Mouse (Mus musculus): ENCODE results near the gene Cbfa2t2. TPM values are rescaled to one million over a fixed set of nuclear protein-coding genes. Genes with fewer than 3 reads are reported as not detected.

The Cbfa2t2 gene
- polyA plus RNA-seq, 1 experiment, result 5.1 TPM

DNA sequence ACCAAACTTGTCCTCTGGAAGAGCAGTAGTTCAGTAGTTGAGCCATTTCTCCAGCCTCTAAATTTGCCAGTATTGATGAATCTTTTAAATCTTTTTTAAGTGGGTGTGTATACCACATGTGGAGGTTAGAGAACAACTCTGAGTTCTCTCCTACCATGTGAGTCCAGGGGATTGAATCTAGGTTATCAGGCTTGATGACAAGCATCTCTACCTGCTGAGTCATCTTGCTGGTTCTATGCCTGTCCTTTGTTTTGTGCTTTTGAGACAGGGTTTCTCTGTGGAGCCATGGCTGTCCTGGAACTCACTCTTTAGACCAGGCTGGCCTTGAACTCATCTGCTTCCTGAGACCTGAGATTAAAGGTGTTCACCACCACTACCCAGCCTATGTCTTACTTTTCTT, 12.4 kb downstream of the Cbfa2t2 start:
- Histone ChIP-seq H3K27me3 (ENCODE audit: control insufficient read depth, insufficient read depth, low read length) (no peaks in the 10 kb centered on the region), H3K4me1 (ENCODE audit: control insufficient read depth, insufficient read depth, insufficient read length) (no peaks in the 10 kb centered on the region), H3K36me3 (ENCODE audit: control insufficient read depth, insufficient read depth, low read length) (no peaks in the 10 kb centered on the region), H3K27ac (ENCODE audit: insufficient read depth, low read length) (no peak overlapping the region), H3K4me3 (ENCODE audit: extremely low read depth, insufficient read depth, insufficient read length) (no peak overlapping the region)
- TF ChIP-seq POLR2A (IDR thresholded peaks at IDR 0.05; ENCODE audit: low read depth, low read length) (no peak), CTCF (IDR thresholded peaks at IDR 0.05; ENCODE audit: extremely low read depth, insufficient read depth, insufficient read length, insufficient replicate concordance) (no peak)
- DNase-seq (ENCODE audit: low read depth in 1 of 2, low spot score in 2 of 2), result no peak

DNA sequence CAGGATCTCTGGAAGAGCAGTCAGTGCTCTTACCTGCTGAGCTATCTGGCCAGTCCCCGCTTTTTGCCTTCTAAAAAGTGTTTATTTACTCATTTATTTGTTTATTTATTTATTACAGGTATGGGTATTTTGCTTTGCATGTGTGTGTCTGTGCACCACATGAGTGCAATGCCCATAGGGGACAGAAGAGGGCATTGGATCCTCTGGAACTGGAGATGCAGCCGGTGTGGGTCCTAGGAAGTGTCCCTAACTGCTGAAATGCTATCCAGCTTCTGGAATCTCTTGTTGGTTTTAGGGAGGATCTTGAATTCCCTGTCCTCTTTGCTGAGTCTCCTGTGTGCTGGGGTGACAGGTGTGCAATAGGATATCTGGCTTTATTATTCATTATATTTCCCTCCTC, 16.7 kb downstream of the Cbfa2t2 start:
- 95% methylated on average over 2 of the region's 2 CpGs for WGBS
- Histone ChIP-seq H3K4me3 (ENCODE audit: extremely low read depth, insufficient read depth, insufficient read length) (no peak overlapping the region), H3K4me1 (ENCODE audit: control insufficient read depth, insufficient read depth, insufficient read length) (peaks cover 3% of the 10 kb centered on the region; the same call in 1 of the 2 replicates), H3K27me3 (ENCODE audit: control insufficient read depth, insufficient read depth, low read length) (no peaks in the 10 kb centered on the region), H3K36me3 (ENCODE audit: control insufficient read depth, insufficient read depth, low read length) (no peaks in the 10 kb centered on the region), H3K27ac (ENCODE audit: insufficient read depth, low read length) (no peak overlapping the region)
- TF ChIP-seq POLR2A (IDR thresholded peaks at IDR 0.05; ENCODE audit: low read depth, low read length), result no peak
- TF ChIP-seq CTCF (IDR thresholded peaks at IDR 0.05; ENCODE audit: extremely low read depth, insufficient read depth, insufficient read length, insufficient replicate concordance), result no peak
- DNase-seq (ENCODE audit: low read depth in 1 of 2, low spot score in 2 of 2), result no peak

DNA sequence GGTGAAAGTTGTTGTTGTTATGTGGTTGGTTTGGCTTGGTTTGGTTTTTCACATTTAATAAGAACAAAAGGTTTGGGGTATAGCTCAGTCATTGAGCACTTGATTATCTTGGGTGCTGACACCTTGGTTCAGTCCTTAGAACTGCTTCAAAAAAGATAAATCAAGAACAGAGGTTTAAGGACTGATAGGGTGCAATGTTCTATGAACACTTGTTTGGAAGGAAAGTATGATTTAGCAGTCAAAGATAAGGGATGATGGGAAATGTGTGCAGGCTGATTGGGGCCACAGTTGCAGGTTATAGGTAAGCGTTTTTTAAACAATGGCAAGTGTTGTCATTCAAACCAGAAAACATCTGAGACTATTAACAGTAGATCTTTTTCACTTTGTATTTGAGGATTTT, 17.8 kb downstream of the Cbfa2t2 start:
- TF ChIP-seq CTCF (IDR thresholded peaks at IDR 0.05; ENCODE audit: extremely low read depth, insufficient read depth, insufficient read length, insufficient replicate concordance) (no peak), POLR2A (IDR thresholded peaks at IDR 0.05; ENCODE audit: low read depth, low read length) (no peak)
- DNase-seq (ENCODE audit: low read depth in 1 of 2, low spot score in 2 of 2), result no peak
- no peaks in the 10 kb centered on the region for H3K36me3 ChIP-seq (ENCODE audit: control insufficient read depth, insufficient read depth, low read length)
- no peaks in the 10 kb centered on the region for H3K27me3 ChIP-seq (ENCODE audit: control insufficient read depth, insufficient read depth, low read length)
- H3K27ac ChIP-seq (ENCODE audit: insufficient read depth, low read length), result no peak overlapping the region
- peaks cover 3% of the 10 kb centered on the region; the same call in 1 of the 2 replicates for H3K4me1 ChIP-seq (ENCODE audit: control insufficient read depth, insufficient read depth, insufficient read length)
- H3K4me3 ChIP-seq (ENCODE audit: extremely low read depth, insufficient read depth, insufficient read length), result no peak overlapping the region
- WGBS, result 79% methylated on average over 1 of the region's 1 CpGs

DNA sequence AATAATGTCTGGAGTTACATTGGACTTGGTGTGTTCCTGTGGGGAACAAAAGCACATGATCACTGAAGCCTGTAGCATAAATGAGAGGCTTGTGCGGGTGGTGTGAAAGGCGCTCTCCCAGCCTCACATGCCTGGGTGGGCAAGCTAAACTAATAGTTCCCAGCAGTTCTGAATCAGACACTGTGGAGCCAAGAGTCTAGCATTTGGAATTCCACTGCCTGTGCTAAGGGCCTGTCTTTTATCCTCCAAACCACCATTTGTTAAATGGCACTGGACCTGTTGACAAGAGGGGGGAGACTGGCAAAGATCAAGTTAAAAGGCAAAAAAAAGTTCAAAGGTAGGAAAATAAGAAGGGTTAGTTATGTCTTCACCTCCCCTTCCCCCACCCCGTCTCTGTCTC, 18.3 kb downstream of the Cbfa2t2 start:
- DNase-seq (ENCODE audit: low read depth in 1 of 2, low spot score in 2 of 2), result no peak
- 86% methylated on average over 3 of the region's 3 CpGs for WGBS
- no peaks in the 10 kb centered on the region for H3K36me3 ChIP-seq (ENCODE audit: control insufficient read depth, insufficient read depth, low read length)
- no peaks in the 10 kb centered on the region for H3K27me3 ChIP-seq (ENCODE audit: control insufficient read depth, insufficient read depth, low read length)
- no peak overlapping the region for H3K27ac ChIP-seq (ENCODE audit: insufficient read depth, low read length)
- no peak overlapping the region for H3K4me3 ChIP-seq (ENCODE audit: extremely low read depth, insufficient read depth, insufficient read length)
- H3K4me1 ChIP-seq (ENCODE audit: control insufficient read depth, insufficient read depth, insufficient read length), result peaks cover 3% of the 10 kb centered on the region; the same call in 1 of the 2 replicates
- TF ChIP-seq POLR2A (IDR thresholded peaks at IDR 0.05; ENCODE audit: low read depth, low read length) (no peak), CTCF (IDR thresholded peaks at IDR 0.05; ENCODE audit: extremely low read depth, insufficient read depth, insufficient read length, insufficient replicate concordance) (no peak)

DNA sequence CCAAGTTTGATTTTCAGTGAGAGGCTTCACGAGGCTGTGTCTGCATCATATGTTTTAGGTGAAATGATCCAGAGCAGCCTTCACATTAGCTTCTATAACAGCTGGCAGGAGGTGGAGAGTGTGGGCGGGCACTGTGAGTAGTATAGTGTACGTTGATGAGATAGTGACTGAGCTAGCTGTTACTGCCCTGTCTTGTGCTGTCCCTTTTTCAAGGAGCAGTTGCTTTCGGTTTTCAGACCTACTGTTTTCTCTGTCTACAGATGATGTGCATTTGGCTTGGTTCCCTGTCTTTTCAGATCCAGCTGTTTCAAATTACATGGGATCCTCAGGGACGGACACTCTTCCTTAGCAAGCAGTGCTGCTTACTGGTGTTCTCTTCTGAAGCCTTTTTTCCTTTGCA, 19.5 kb downstream of the Cbfa2t2 start:
- H3K4me1 ChIP-seq (ENCODE audit: control insufficient read depth, insufficient read depth, insufficient read length), result peaks cover 3% of the 10 kb centered on the region; the same call in 1 of the 2 replicates
- WGBS, result 68% methylated on average over 5 of the region's 5 CpGs
- H3K4me3 ChIP-seq (ENCODE audit: extremely low read depth, insufficient read depth, insufficient read length), result no peak overlapping the region
- no peaks in the 10 kb centered on the region for H3K36me3 ChIP-seq (ENCODE audit: control insufficient read depth, insufficient read depth, low read length)
- DNase-seq (ENCODE audit: low read depth in 1 of 2, low spot score in 2 of 2), result no peak
- H3K27me3 ChIP-seq (ENCODE audit: control insufficient read depth, insufficient read depth, low read length), result no peaks in the 10 kb centered on the region
- no peak overlapping the region for H3K27ac ChIP-seq (ENCODE audit: insufficient read depth, low read length)
- TF ChIP-seq POLR2A (IDR thresholded peaks at IDR 0.05; ENCODE audit: low read depth, low read length) (no peak), CTCF (IDR thresholded peaks at IDR 0.05; ENCODE audit: extremely low read depth, insufficient read depth, insufficient read length, insufficient replicate concordance) (no peak)

DNA sequence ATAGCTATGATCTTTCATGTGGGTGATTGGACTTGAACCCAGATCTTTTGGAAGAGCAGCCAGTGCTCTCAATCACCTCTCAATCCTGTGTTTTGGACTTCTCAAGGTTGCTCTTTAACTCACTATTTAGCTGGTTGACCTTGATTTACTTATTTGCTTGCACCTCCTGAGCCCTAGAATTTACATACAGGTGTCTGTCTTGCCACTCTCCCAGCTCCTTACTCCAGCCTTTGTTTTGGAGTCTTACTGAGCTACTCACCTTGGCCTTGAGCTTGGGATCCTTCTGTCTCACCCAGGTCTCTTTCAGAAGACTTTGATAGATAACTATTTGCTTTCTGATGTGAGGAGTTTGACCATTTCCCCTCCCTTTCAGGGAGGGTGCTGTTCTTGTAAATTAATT, 20.3 kb downstream of the Cbfa2t2 start:
- no peak overlapping the region for H3K4me3 ChIP-seq (ENCODE audit: extremely low read depth, insufficient read depth, insufficient read length)
- H3K4me1 ChIP-seq (ENCODE audit: control insufficient read depth, insufficient read depth, insufficient read length), result peaks cover 3% of the 10 kb centered on the region; the same call in 1 of the 2 replicates
- no peak for DNase-seq (ENCODE audit: low read depth in 1 of 2, low spot score in 2 of 2)
- H3K36me3 ChIP-seq (ENCODE audit: control insufficient read depth, insufficient read depth, low read length), result no peaks in the 10 kb centered on the region
- no peak for TF ChIP-seq CTCF (IDR thresholded peaks at IDR 0.05; ENCODE audit: extremely low read depth, insufficient read depth, insufficient read length, insufficient replicate concordance)
- TF ChIP-seq POLR2A (IDR thresholded peaks at IDR 0.05; ENCODE audit: low read depth, low read length), result no peak
- no peak overlapping the region for H3K27ac ChIP-seq (ENCODE audit: insufficient read depth, low read length)
- no peaks in the 10 kb centered on the region for H3K27me3 ChIP-seq (ENCODE audit: control insufficient read depth, insufficient read depth, low read length)

DNA sequence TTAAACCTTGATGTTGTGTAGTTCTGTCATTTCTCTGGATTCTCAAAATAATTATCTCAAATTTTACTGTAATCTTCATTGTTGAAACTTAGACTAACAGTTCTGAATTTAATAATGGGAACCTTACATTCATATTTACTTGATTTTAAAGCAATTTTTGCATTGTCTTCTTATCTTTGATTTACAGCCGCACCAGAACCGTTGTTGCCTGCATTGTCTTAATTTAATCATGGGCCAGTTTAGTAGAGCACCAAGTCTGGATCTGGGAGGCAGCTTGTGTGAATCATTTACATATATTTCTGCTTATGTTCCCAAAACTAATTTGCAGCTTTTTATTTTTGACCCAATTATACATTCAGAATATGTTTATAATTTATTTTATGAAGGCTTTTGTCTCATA, 23.0 kb downstream of the Cbfa2t2 start:
- DNase-seq (ENCODE audit: low read depth in 1 of 2, low spot score in 2 of 2), result no peak

More for the DNA sequence above, 23.0 kb downstream of the Cbfa2t2 start:
- Histone ChIP-seq H3K4me3 (ENCODE audit: extremely low read depth, insufficient read depth, insufficient read length) (no peak overlapping the region), H3K36me3 (ENCODE audit: control insufficient read depth, insufficient read depth, low read length) (no peaks in the 10 kb centered on the region), H3K4me1 (ENCODE audit: control insufficient read depth, insufficient read depth, insufficient read length) (peaks cover 4% of the 10 kb centered on the region), H3K27ac (ENCODE audit: insufficient read depth, low read length) (no peak overlapping the region), H3K27me3 (ENCODE audit: control insufficient read depth, insufficient read depth, low read length) (no peaks in the 10 kb centered on the region)
- TF ChIP-seq POLR2A (IDR thresholded peaks at IDR 0.05; ENCODE audit: low read depth, low read length), result no peak
- no peak for TF ChIP-seq CTCF (IDR thresholded peaks at IDR 0.05; ENCODE audit: extremely low read depth, insufficient read depth, insufficient read length, insufficient replicate concordance)
- 76% methylated on average over 2 of the region's 2 CpGs for WGBS
